Mouse (Mus musculus) lung, adult 2 months (tissue): ENCODE data around the gene Gigyf2. TPM values are rescaled to one million over a fixed set of nuclear protein-coding genes. Genes with fewer than 3 reads are reported as not detected.
A peak's percentile ranks its signal among the peaks of the same experiment; 100 is the strongest.
"Not testable (repeated sequence)": the region's sequence is repeated elsewhere in the genome, so short reads cannot be mapped to it uniquely, and the experiment has no call there.

Experiments used
- DNase-seq: peaks from one replicate; pipeline ENCODE4 v3.0.0; 2022
- H3K4me1 ChIP-seq: fragments of 200-500 bp; 2 replicates; pipeline ENCODE4 v1.6.1; 2011; ENCODE audit warnings: low read length; ENCODE audit not compliant: control insufficient read depth, insufficient read depth
- H3K4me3 ChIP-seq: fragments of 200-500 bp; replicated peaks from 2 replicates; pipeline ENCODE3; 2011; ENCODE audit warnings: low read depth, mild to moderate bottlenecking, control low read depth, low read length; ENCODE audit errors: extremely low read depth
- CTCF ChIP-seq: fragments of 200-500 bp; IDR thresholded peaks from 2 replicates; pipeline ENCODE4 v1.5.1; 2011; ENCODE audit warnings: mild to moderate bottlenecking, low read length, control low read depth; ENCODE audit not compliant: insufficient read depth
- POLR2A ChIP-seq: fragments of 200-500 bp; IDR thresholded peaks from 2 replicates; pipeline ENCODE4 v1.6.1; 2011; ENCODE audit warnings: low read depth, mild to moderate bottlenecking, control low read depth, low read length, borderline replicate concordance; ENCODE audit errors: extremely low read depth
- WGBS: fragments of 180-500 bp; shearing (Covaris S2); methylation state at CpG from one replicate; pipeline ENCODE4 v1.1.7; 2018; 5-methylcytosine and 5-hydroxymethylcytosine counted together
- polyA plus RNA-seq: library from polyadenylated mRNA; depleted of rRNA; stranded (reverse); fragments of >200 nt; gene quantifications from 2 replicates; pipeline ENCODE4 v1.2.3, GENCODE M21; 2012

The Gigyf2 gene
- polyA plus RNA-seq, 1 experiment = 30.4 TPM

GRCm38 (mm10) chr1:87409380-87409779 is 82.6 kb downstream of the Gigyf2 start:
- WGBS = 77% methylated on average over 4 of the region's 4 CpGs
- Histone ChIP-seq H3K4me3 (no peak overlapping the region), H3K4me1 (no peaks in the 10 kb centered on the region)
- TF ChIP-seq POLR2A (no peak), CTCF (no peak)
- DNase-seq = no peak

GRCm38 (mm10) chr1:87418733-87419132 is 91.9 kb downstream of the Gigyf2 start:
- DNase-seq = no peak
- TF ChIP-seq POLR2A (no peak), CTCF (no peak)
- Histone ChIP-seq H3K4me3 (no peak overlapping the region), H3K4me1 (no peaks in the 10 kb centered on the region)
- 77% methylated on average over 4 of the region's 4 CpGs for WGBS

GRCm38 (mm10) chr1:87435125-87435524 is 108.3 kb downstream of the Gigyf2 start:
- whole genome bisulfite sequencing = 79% methylated on average over 2 of the region's 2 CpGs
- Histone ChIP-seq H3K4me3 (no peak overlapping the region), H3K4me1 (no peaks in the 10 kb centered on the region)
- TF ChIP-seq POLR2A (no peak), CTCF (no peak)
- no peak for DNase-seq

GRCm38 (mm10) chr1:87436583-87436982 is 109.8 kb downstream of the Gigyf2 start:
- DNase-seq = no peak
- no peaks in the 10 kb centered on the region for H3K4me1 ChIP-seq
- TF ChIP-seq CTCF (no peak), POLR2A (no peak)
- no peak overlapping the region for H3K4me3 ChIP-seq
- 51% methylated on average over 6 of the region's 6 CpGs for WGBS

- TF ChIP-seq CTCF (peak; percentile 68), POLR2A (no peak)
- 40% methylated on average over 5 of the region's 5 CpGs for WGBS
Observed at GRCm38 (mm10) chr1:87447183-87448104, 120.6 kb downstream of the Gigyf2 start.

GRCm38 (mm10) chr1:87449432-87449831 is 122.6 kb downstream of the Gigyf2 start:
- no peak overlapping the region for H3K4me3 ChIP-seq
- no peaks in the 10 kb centered on the region for H3K4me1 ChIP-seq
- TF ChIP-seq POLR2A = no peak
- no peak for TF ChIP-seq CTCF
- DNase-seq = no peak
- WGBS = 84% methylated on average over 4 of the region's 4 CpGs

More at GRCm38 (mm10) chr1:87447183-87448104, 120.6 kb downstream of the Gigyf2 start:
- no peaks in the 10 kb centered on the region for H3K4me1 ChIP-seq
- no peak overlapping the region for H3K4me3 ChIP-seq
- DNase-seq = peak; percentile 53

GRCm38 (mm10) chr1:87456425-87456824 is 129.6 kb downstream of the Gigyf2 start:
- TF ChIP-seq POLR2A (no peak), CTCF (no peak)
- no peak for DNase-seq
- Histone ChIP-seq H3K4me1 (no peaks in the 10 kb centered on the region), H3K4me3 (no peak overlapping the region)
- WGBS = 96% methylated on average over 1 of the region's 1 CpGs

- H3K4me3 ChIP-seq = no peak overlapping the region
- WGBS = 84% methylated on average over 4 of the region's 4 CpGs
- no peak for DNase-seq
- H3K4me1 ChIP-seq = no peaks in the 10 kb centered on the region
- TF ChIP-seq CTCF (no peak), POLR2A (no peak)
Observed at GRCm38 (mm10) chr1:87458045-87458444, 131.2 kb downstream of the Gigyf2 start.

- DNase-seq, H3K4me3 ChIP-seq, H3K4me1 ChIP-seq: not testable (repeated sequence)
- WGBS = 74% methylated on average over 6 of the region's 7 CpGs
Observed at GRCm38 (mm10) chr1:87459856-87460255, 133.1 kb downstream of the Gigyf2 start.

- no peaks in the 10 kb centered on the region for H3K4me1 ChIP-seq
- 67% methylated on average over 9 of the region's 9 CpGs for WGBS
- TF ChIP-seq POLR2A = no peak
- TF ChIP-seq CTCF = no peak
- no peak for DNase-seq
- no peak overlapping the region for H3K4me3 ChIP-seq
Observed at GRCm38 (mm10) chr1:87467469-87467868, 140.7 kb downstream of the Gigyf2 start.

GRCm38 (mm10) chr1:87468321-87468720 is 141.5 kb downstream of the Gigyf2 start:
- no peak for DNase-seq
- WGBS = 53% methylated on average over 6 of the region's 6 CpGs

GRCm38 (mm10) chr1:87469971-87470370 is 143.2 kb downstream of the Gigyf2 start, which contains the start of gene Snorc:
Gene Snorc, plus strand, starts transcription at chr1:87470271.
- not testable (repeated sequence) for DNase-seq, H3K4me3 ChIP-seq, H3K4me1 ChIP-seq
- WGBS = 45% methylated on average over 9 of the region's 10 CpGs

More at GRCm38 (mm10) chr1:87468321-87468720, 141.5 kb downstream of the Gigyf2 start:
- TF ChIP-seq CTCF (no peak), POLR2A (no peak)
- Histone ChIP-seq H3K4me1 (no peaks in the 10 kb centered on the region), H3K4me3 (no peak overlapping the region)
